Mouse (Mus musculus): ENCODE data around the gene Pcid2. TPM values are rescaled to one million over a fixed set of nuclear protein-coding genes. Genes with fewer than 3 reads are reported as not detected.

The Pcid2 gene
- total and polyA plus RNA-seq, 3 experiments: 50.1 to 90.6 (median 68.1) TPM

DNA sequence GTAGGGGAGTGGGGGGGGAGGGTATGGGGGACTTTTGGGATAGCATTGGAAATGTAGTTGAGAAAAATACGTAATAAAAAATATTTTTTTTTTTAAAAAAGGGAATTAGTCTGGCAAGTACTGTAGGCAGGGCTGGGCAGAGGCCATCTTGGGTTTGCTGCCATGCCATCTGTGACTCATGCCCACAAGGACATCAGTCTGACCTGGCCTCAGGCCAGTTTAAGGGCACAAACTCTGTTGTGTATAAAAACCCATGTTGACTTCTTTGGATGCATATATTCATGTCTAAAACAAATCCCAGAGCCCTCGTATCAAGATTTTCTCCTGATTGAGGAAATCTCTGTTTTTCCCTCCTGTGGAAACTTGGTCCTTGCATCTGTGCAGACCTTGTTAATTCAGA is 11.8 kb upstream of the Pcid2 start:
- DNase-seq (ENCODE audit: low read depth, low spot score): no peak
- Histone ChIP-seq H3K4me3 (ENCODE audit: control insufficient read depth in 1 of 2, insufficient read depth in 1 of 2, low read depth in 2 of 2, low read length in 2 of 2) (no peak overlapping the region), H3K9me3 (replicated peaks; ENCODE audit: insufficient read depth, low read length) (no peaks in the 10 kb centered on the region), H3K27ac (ENCODE audit: control insufficient read depth, low read depth, low read length) (no peak overlapping the region), H3K9ac (ENCODE audit: control insufficient read depth, low read depth, low read length, poor library complexity, severe bottlenecking) (no peak overlapping the region), H3K4me1 (ENCODE audit: control insufficient read depth in 1 of 2, insufficient read depth in 2 of 2, low read length in 2 of 2) (peaks cover 16 to 26% of the 10 kb centered on the region in 2 experiments), H3K27me3 (ENCODE audit: control insufficient read depth in 1 of 2, insufficient read depth in 2 of 2, low read length in 2 of 2) (no peaks in the 10 kb centered on the region), H3K79me2 (ENCODE audit: control insufficient read depth, insufficient read depth, low read length, poor library complexity) (peaks cover 7% of the 10 kb centered on the region), H3K36me3 (ENCODE audit: control insufficient read depth in 1 of 2, insufficient read depth in 2 of 2, low read length in 2 of 2) (peaks cover 6 to 23% of the 10 kb centered on the region in 2 experiments)
- TF ChIP-seq CTCF (IDR thresholded peaks at IDR 0.05 in 2 of 3, conservative IDR thresholded peaks at IDR 0.05 in 1 of 3; ENCODE audit: control insufficient read depth in 1 of 3, insufficient read depth in 1 of 3, low read depth in 2 of 3, low read length in 3 of 3, poor library complexity in 1 of 3, severe bottlenecking in 1 of 3): no peak
- TF ChIP-seq USF2 (IDR thresholded peaks at IDR 0.05; ENCODE audit: borderline replicate concordance in 1 of 2, insufficient read depth in 1 of 2, low read depth in 1 of 2, low read length in 2 of 2): no peak
- TF ChIP-seq SMC3 (IDR thresholded peaks at IDR 0.05; ENCODE audit: low read depth, low read length): no peak
- no peak for TF ChIP-seq MAFK (IDR thresholded peaks at IDR 0.05; ENCODE audit: borderline replicate concordance, low read depth, low read length)
- no peak for TF ChIP-seq BHLHE40 (IDR thresholded peaks at IDR 0.05; ENCODE audit: borderline replicate concordance, low read depth, low read length)

DNA sequence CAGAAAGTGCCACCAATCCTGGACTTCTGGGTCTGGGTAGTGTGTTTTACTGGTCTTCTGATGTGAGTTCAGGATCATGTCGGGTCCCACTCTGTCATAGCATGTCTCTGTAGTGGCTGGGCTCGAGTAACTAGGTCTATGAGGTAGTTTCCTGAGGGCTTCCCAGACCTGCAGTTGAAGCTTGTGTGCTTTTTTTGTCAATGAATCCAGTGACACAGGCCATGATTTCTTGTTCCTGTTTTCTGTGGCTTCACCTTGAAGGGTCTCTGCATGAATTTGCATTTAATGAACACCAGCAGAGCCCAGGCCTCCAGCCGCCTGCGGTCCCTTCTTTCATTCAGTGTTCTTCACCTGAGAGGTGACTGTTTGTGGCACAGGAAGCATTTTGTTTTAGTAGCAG is 8.0 kb upstream of the Pcid2 start:
- H3K4me3 ChIP-seq (ENCODE audit: control insufficient read depth in 1 of 2, insufficient read depth in 1 of 2, low read depth in 2 of 2, low read length in 2 of 2): no peak overlapping the region
- H3K79me2 ChIP-seq (ENCODE audit: control insufficient read depth, insufficient read depth, low read length, poor library complexity): peaks cover 39% of the 10 kb centered on the region
- no peaks in the 10 kb centered on the region for H3K9me3 ChIP-seq (replicated peaks; ENCODE audit: insufficient read depth, low read length)
- no peak overlapping the region for H3K9ac ChIP-seq (ENCODE audit: control insufficient read depth, low read depth, low read length, poor library complexity, severe bottlenecking)
- peaks cover 14 to 15% of the 10 kb centered on the region in 2 experiments for H3K36me3 ChIP-seq (ENCODE audit: control insufficient read depth in 1 of 2, insufficient read depth in 2 of 2, low read length in 2 of 2)
- no peaks in the 10 kb centered on the region for H3K27me3 ChIP-seq (ENCODE audit: control insufficient read depth in 1 of 2, insufficient read depth in 2 of 2, low read length in 2 of 2)
- H3K27ac ChIP-seq (ENCODE audit: control insufficient read depth, low read depth, low read length): no peak overlapping the region
- no peak for DNase-seq (ENCODE audit: low read depth, low spot score)
- peaks cover 10 to 13% of the 10 kb centered on the region in 2 experiments for H3K4me1 ChIP-seq (ENCODE audit: control insufficient read depth in 1 of 2, insufficient read depth in 2 of 2, low read length in 2 of 2)
- no peak for TF ChIP-seq POLR2AphosphoS2 (IDR thresholded peaks at IDR 0.05; ENCODE audit: low read length)
- TF ChIP-seq SIN3A (IDR thresholded peaks at IDR 0.05; ENCODE audit: low read length): no peak
- TF ChIP-seq UBTF (IDR thresholded peaks at IDR 0.05; ENCODE audit: borderline replicate concordance, insufficient read depth, low read depth, low read length): no peak
- no peak for TF ChIP-seq CHD2 (IDR thresholded peaks at IDR 0.05; ENCODE audit: low read length)
- TF ChIP-seq GABPA (IDR thresholded peaks at IDR 0.05; ENCODE audit: low read depth, low read length): no peak
- no peak for TF ChIP-seq KAT2A (conservative IDR thresholded peaks at IDR 0.05; ENCODE audit: low read depth, low read length)
- no peak for TF ChIP-seq GATA1 (IDR thresholded peaks at IDR 0.05; ENCODE audit: low read depth, low read length)
- TF ChIP-seq E2F4 (IDR thresholded peaks at IDR 0.05; ENCODE audit: borderline replicate concordance, low read depth, low read length): no peak
- TF ChIP-seq EP300 (IDR thresholded peaks at IDR 0.05; ENCODE audit: low read depth in 1 of 2, low read length in 2 of 2): no peak
- no peak for TF ChIP-seq TBP (IDR thresholded peaks at IDR 0.05; ENCODE audit: low read depth, low read length)
- TF ChIP-seq POLR2A (IDR thresholded peaks at IDR 0.05; ENCODE audit: control insufficient read depth in 1 of 2, insufficient read depth in 1 of 2, low read depth in 1 of 2, low read length in 2 of 2, poor library complexity in 1 of 2): no peak
- no peak for TF ChIP-seq SMC3 (IDR thresholded peaks at IDR 0.05; ENCODE audit: low read depth, low read length)
- TF ChIP-seq RCOR1 (IDR thresholded peaks at IDR 0.05; ENCODE audit: low read depth, low read length): no peak
- no peak for TF ChIP-seq ZKSCAN1 (IDR thresholded peaks at IDR 0.05; ENCODE audit: low read depth, low read length)
- TF ChIP-seq MYC (IDR thresholded peaks at IDR 0.05; ENCODE audit: low read depth, low read length): no peak
- no peak for TF ChIP-seq MAFK (IDR thresholded peaks at IDR 0.05; ENCODE audit: borderline replicate concordance, low read depth, low read length)
- TF ChIP-seq USF2 (IDR thresholded peaks at IDR 0.05; ENCODE audit: borderline replicate concordance in 1 of 2, insufficient read depth in 1 of 2, low read depth in 1 of 2, low read length in 2 of 2): no peak
- TF ChIP-seq ETS1 (IDR thresholded peaks at IDR 0.05; ENCODE audit: low read depth, low read length): no peak
- no peak for TF ChIP-seq JUND (IDR thresholded peaks at IDR 0.05; ENCODE audit: low read depth, low read length)
- TF ChIP-seq MEF2A (IDR thresholded peaks at IDR 0.05; ENCODE audit: extremely low read depth, insufficient replicate concordance, low read depth, low read length, poor library complexity, severe bottlenecking): no peak
